Mouse (Mus musculus) lung, embryonic 14.5 days (tissue): ENCODE measurements around the gene Gm10521. TPM values are rescaled to one million over a fixed set of nuclear protein-coding genes. Genes with fewer than 3 reads are reported as not detected.

Experiments
- ATAC-seq: fragments of 200-750 bp; cut with Nextera tagmentation; 2 replicates; pipeline ENCODE4 v1.8.0; 2017; ENCODE audit warnings: mild to moderate bottlenecking, moderate TSS enrichment, moderate library complexity; ENCODE audit not compliant: insufficient read depth
- DNase-seq: peaks from one replicate; pipeline ENCODE4 v3.0.0-alpha.2; 2015
- H3K27ac ChIP-seq: fragments of 300-500 bp; sonication (generic); 2 replicates; pipeline ENCODE4 v1.5.1; 2014; ENCODE audit warnings: low read depth, mild to moderate bottlenecking, moderate library complexity
- H3K27me3 ChIP-seq: fragments of 300-500 bp; sonication (generic); 2 replicates; pipeline ENCODE4 v1.6.1; 2014; ENCODE audit warnings: low read length, control low read depth; ENCODE audit not compliant: insufficient read depth
- H3K36me3 ChIP-seq: fragments of 300-500 bp; sonication (generic); 2 replicates; pipeline ENCODE4 v1.6.1; 2014; ENCODE audit warnings: control low read depth; ENCODE audit not compliant: insufficient read depth
- H3K4me1 ChIP-seq: fragments of 300-500 bp; sonication (generic); 2 replicates; pipeline ENCODE4 v1.6.1; 2014; ENCODE audit warnings: antibody characterized with exemption, control low read depth; ENCODE audit not compliant: insufficient read depth
- H3K4me2 ChIP-seq: fragments of 300-500 bp; sonication (generic); 2 replicates; pipeline ENCODE4 v1.6.1; 2014; ENCODE audit warnings: mild to moderate bottlenecking
- H3K4me3 ChIP-seq: fragments of 300-500 bp; sonication (generic); 2 replicates; pipeline ENCODE4 v1.5.1; 2014; ENCODE audit warnings: low read depth, low read length
- H3K9ac ChIP-seq: fragments of 300-500 bp; sonication (generic); 2 replicates; pipeline ENCODE4 v1.6.1; 2014
- H3K9me3 ChIP-seq: fragments of 300-500 bp; sonication (generic); 2 replicates; pipeline ENCODE4 v1.6.1; 2016; ENCODE audit warnings: low read depth, low read length, control low read depth
- CTCF ChIP-seq: IDR thresholded peaks from 2 replicates; pipeline ENCODE4 v1.5.1; 2016; ENCODE audit warnings: antibody characterized with exemption, low read depth
- WGBS: fragments of 180-500 bp; shearing (Covaris S2); extraction: QIAGEN DNeasy Blood & Tissue Kit; methylation state at CpG from one replicate; pipeline ENCODE4 v1.1.7; 2014; 5-methylcytosine and 5-hydroxymethylcytosine counted together
- polyA plus RNA-seq: library from polyadenylated mRNA; unstranded; fragments of >200 nt; fragmentation: Nextera tagmentation; extraction: Ambion mirVana; gene quantifications from 2 replicates; pipeline ENCODE4 v1.2.1, GENCODE M21; 2014

Gm10521 gene
- polyA plus RNA-seq, 1 experiment from 2014 or later: not detected

- Histone ChIP-seq H3K4me2 (no peak overlapping the region), H3K4me1 (no peaks in the 10 kb centered on the region), H3K36me3 (no peaks in the 10 kb centered on the region), H3K9me3 (no peaks in the 10 kb centered on the region), H3K27me3 (no peaks in the 10 kb centered on the region), H3K9ac (no peak overlapping the region), H3K27ac (no peak overlapping the region), H3K4me3 (no peak overlapping the region)
- no peak for DNase-seq
- TF ChIP-seq CTCF: no peak
- 62% methylated on average over 2 of the region's 2 CpGs for WGBS
- no peak for ATAC-seq
These were observed 26.2 kb downstream of the Gm10521 start for GRCm38 (mm10) chr1:171921641-171922040.

- Histone ChIP-seq H3K36me3 (no peaks in the 10 kb centered on the region), H3K4me2 (no peak overlapping the region), H3K9me3 (no peaks in the 10 kb centered on the region), H3K4me3 (no peak overlapping the region), H3K9ac (no peak overlapping the region), H3K27me3 (no peaks in the 10 kb centered on the region), H3K27ac (no peak overlapping the region), H3K4me1 (no peaks in the 10 kb centered on the region)
- WGBS: 89% methylated on average over 5 of the region's 5 CpGs
- ATAC-seq: no peak
- TF ChIP-seq CTCF: no peak
- no peak for DNase-seq
These were observed 27.4 kb downstream of the Gm10521 start for GRCm38 (mm10) chr1:171922844-171923243.

GRCm38 (mm10) chr1:171924900-171925299 is 29.4 kb downstream of the Gm10521 start:
- no peaks in the 10 kb centered on the region for H3K9me3 ChIP-seq
- DNase-seq (no peak), ATAC-seq (no peak)
- no peaks in the 10 kb centered on the region for H3K36me3 ChIP-seq
- H3K4me2 ChIP-seq: no peak overlapping the region
- WGBS: 68% methylated on average over 3 of the region's 3 CpGs
- no peak overlapping the region for H3K9ac ChIP-seq
- H3K27ac ChIP-seq: no peak overlapping the region
- TF ChIP-seq CTCF: no peak
- H3K27me3 ChIP-seq: no peaks in the 10 kb centered on the region
- no peaks in the 10 kb centered on the region for H3K4me1 ChIP-seq
- no peak overlapping the region for H3K4me3 ChIP-seq

GRCm38 (mm10) chr1:171933851-171934250 is 38.4 kb downstream of the Gm10521 start:
- no peaks in the 10 kb centered on the region for H3K9me3 ChIP-seq
- H3K4me3 ChIP-seq: no peak overlapping the region
- no peaks in the 10 kb centered on the region for H3K27me3 ChIP-seq
- no peak for TF ChIP-seq CTCF
- no peak overlapping the region for H3K4me2 ChIP-seq
- 26% methylated on average over 3 of the region's 3 CpGs for WGBS
- H3K36me3 ChIP-seq: no peaks in the 10 kb centered on the region
- ATAC-seq: peak; percentile 35; the same call in 1 of the 2 replicates
- H3K27ac ChIP-seq: no peak overlapping the region
- no peak overlapping the region for H3K9ac ChIP-seq
- DNase-seq: peak; percentile 67
- H3K4me1 ChIP-seq: no peaks in the 10 kb centered on the region

GRCm38 (mm10) chr1:171938952-171939948 is 43.8 kb downstream of the Gm10521 start:
- no peaks in the 10 kb centered on the region for H3K9me3 ChIP-seq
- no peaks in the 10 kb centered on the region for H3K4me1 ChIP-seq
- H3K27me3 ChIP-seq: no peaks in the 10 kb centered on the region
- no peak overlapping the region for H3K27ac ChIP-seq
- no peak for TF ChIP-seq CTCF
- H3K9ac ChIP-seq: no peak overlapping the region
- ATAC-seq (no peak), DNase-seq (no peak)
- no peak overlapping the region for H3K4me2 ChIP-seq
- no peak overlapping the region for H3K4me3 ChIP-seq
- 67% methylated on average over 14 of the region's 14 CpGs for WGBS
- no peaks in the 10 kb centered on the region for H3K36me3 ChIP-seq

GRCm38 (mm10) chr1:171940626-171941025 is 45.2 kb downstream of the Gm10521 start:
- 68% methylated on average over 6 of the region's 6 CpGs for WGBS
- H3K9ac ChIP-seq: no peak overlapping the region

DNA sequence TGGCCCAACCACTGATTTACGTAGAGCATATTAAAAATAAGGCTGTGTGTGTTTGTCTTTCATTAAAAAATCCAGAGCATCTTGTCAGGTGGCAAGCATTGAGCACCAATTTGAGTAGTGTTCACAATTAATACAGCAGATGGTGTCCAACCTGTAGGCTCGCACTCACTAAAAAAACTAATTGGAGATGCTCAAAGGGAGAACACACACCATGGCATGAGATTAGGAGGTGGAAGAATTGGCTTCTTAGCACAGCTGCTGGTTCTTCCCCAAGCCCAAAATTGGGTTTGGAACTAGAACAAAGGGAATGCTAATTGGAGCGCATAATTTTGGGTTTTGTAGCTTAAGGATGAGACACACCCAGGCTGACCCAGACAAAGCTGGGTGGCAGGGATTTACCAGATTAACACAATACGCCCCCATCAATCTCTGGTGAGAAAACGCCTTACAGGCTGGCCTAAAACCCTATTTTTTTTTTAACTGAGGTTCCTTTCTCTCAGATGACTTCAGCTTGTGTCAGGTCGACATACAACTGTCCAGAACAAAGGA is 51.1 kb downstream of the Gm10521 start:
- H3K4me3 ChIP-seq: no peak overlapping the region
- H3K4me1 ChIP-seq: no peaks in the 10 kb centered on the region
- H3K27ac ChIP-seq: no peak overlapping the region
- WGBS: 71% methylated on average over 6 of the region's 6 CpGs
- H3K36me3 ChIP-seq: no peaks in the 10 kb centered on the region
- H3K27me3 ChIP-seq: no peaks in the 10 kb centered on the region
- no peak for TF ChIP-seq CTCF
- DNase-seq (no peak), ATAC-seq (no peak)
- no peaks in the 10 kb centered on the region for H3K9me3 ChIP-seq
- no peak overlapping the region for H3K9ac ChIP-seq
- no peak overlapping the region for H3K4me2 ChIP-seq

More at GRCm38 (mm10) chr1:171940626-171941025, 45.2 kb downstream of the Gm10521 start:
- DNase-seq (no peak), ATAC-seq (no peak)
- TF ChIP-seq CTCF: no peak
- Histone ChIP-seq H3K36me3 (no peaks in the 10 kb centered on the region), H3K4me1 (no peaks in the 10 kb centered on the region), H3K9me3 (no peaks in the 10 kb centered on the region), H3K27me3 (no peaks in the 10 kb centered on the region), H3K4me2 (no peak overlapping the region), H3K4me3 (no peak overlapping the region), H3K27ac (no peak overlapping the region)

Other genes with a start within 250 kb of the Gm10521 start
- 0.20 TPM in 1 of 2 replicates, not detected in the other for gene Slamf7, start 242.6 kb upstream of the Gm10521 start, polyA plus RNA-seq
- gene Cd48, start 213.7 kb upstream of the Gm10521 start, polyA plus RNA-seq: 2.9 and 3.6 TPM in 2 replicates
- gene Slamf1, start 128.5 kb upstream of the Gm10521 start, polyA plus RNA-seq: 0.42 and 1.1 TPM in 2 replicates
- gene Cd84, start 56.0 kb upstream of the Gm10521 start, polyA plus RNA-seq: 1.6 and 2.0 TPM in 2 replicates
- gene Slamf6, start 21.9 kb downstream of the Gm10521 start, polyA plus RNA-seq: 0.18 TPM in 1 of 2 replicates, not detected in the other
- gene Vangl2, start 132.8 kb downstream of the Gm10521 start, polyA plus RNA-seq: 17.1 TPM in 2 replicates
- gene Nhlh1, start 161.9 kb downstream of the Gm10521 start, polyA plus RNA-seq: not detected in 2 replicates
- 218 and 226 TPM in 2 replicates for gene Copa, start 186.9 kb downstream of the Gm10521 start, polyA plus RNA-seq
- gene Ncstn, start 187.1 kb downstream of the Gm10521 start, polyA plus RNA-seq: 131 and 133 TPM in 2 replicates
- gene Pex19, start 231.1 kb downstream of the Gm10521 start, polyA plus RNA-seq: 110 and 112 TPM in 2 replicates